Mouse (Mus musculus) lung, postnatal 0 days (tissue): ENCODE results near the gene Dennd1c.

Experiments
- CTCF ChIP-seq: IDR thresholded peaks from 2 replicates; pipeline ENCODE4 v1.5.1; 2016; ENCODE audit warnings: antibody characterized with exemption, mild to moderate bottlenecking
- EP300 ChIP-seq: IDR thresholded peaks from 2 replicates; pipeline ENCODE4 v1.6.1; 2016; ENCODE audit warnings: antibody characterized with exemption, mild to moderate bottlenecking, control low read depth

DNA sequence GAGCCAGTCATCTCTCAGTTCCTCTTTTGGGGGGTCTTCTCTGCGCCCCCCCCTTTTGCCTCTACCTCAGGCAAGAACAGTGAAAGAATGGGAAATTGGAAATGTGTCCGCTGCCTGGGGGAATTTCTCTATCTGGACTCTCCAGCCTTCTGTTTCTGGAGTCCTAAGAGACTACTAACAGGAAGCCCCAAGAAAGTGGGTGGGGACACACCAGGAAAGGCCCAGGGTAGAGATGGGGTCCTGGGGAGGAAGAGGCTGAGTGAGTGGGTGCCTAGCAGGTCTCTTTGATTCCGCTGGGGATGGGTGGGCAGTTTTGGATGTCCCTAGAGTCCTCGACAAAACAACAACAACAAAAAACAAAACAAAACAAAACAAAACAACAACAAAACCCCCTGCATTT, 26.2 kb upstream of the Dennd1c start:
- TF ChIP-seq CTCF (no peak), EP300 (no peak)
